Mouse (Mus musculus): ENCODE data around the gene Arl9.
"Not testable (repeated sequence)": the region's sequence is repeated elsewhere in the genome, so short reads cannot be mapped to it uniquely, and the experiment has no call there.

The Arl9 gene

DNA sequence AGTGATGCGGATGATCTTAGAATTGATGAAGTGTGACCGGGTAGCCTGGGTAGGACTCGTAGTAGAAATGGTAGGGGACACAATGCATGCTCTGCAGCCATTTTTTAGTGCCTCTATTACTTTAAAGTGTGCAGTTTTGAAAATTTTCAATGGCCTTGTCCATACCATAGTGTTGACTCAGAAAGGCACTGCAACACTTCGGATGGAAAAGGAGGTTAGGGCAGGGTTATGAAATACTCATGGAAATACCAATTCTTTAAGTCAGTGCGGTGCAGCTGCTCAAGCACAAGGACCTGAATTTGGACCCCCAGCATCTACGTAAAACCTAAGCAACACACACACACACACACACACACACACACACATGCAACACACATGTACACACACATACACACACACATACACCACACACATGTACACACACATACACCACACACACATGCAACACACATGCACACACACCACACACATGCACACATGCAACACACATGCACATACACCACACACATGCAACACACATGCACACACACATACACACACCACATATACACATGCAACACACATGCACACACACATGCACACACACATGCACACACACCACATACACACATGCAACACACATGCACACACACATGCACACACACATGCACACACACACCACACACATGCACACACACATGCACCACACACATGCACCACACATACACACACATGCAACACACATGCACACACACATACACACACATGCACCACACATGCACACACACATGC, at the start of gene Arl9:
Gene Arl9, plus strand, starts transcription at position 5 of the 771 bp plus-strand sequence.
- H3K4me3 ChIP-seq (replicated peaks; ENCODE audit: low read length): no peak within 1 kb of the TSS
- TF ChIP-seq NANOG (IDR thresholded peaks at IDR 0.05; ENCODE audit: borderline replicate concordance, low read length) (no peak), POU5F1 (IDR thresholded peaks at IDR 0.05; ENCODE audit: borderline replicate concordance, low read length) (no peak), CTCF (conservative IDR thresholded peaks at IDR 0.05; ENCODE audit: low read length) (no peak)
- H3K4me1 ChIP-seq (replicated peaks; ENCODE audit: low read depth, low read length): peaks cover 16% of the 10 kb centered on the region
- H3K36me3 ChIP-seq (ENCODE audit: insufficient read depth, low read length): peaks cover 15% of the 10 kb centered on the region
- H3K9me3 ChIP-seq (ENCODE audit: low read length): no peaks in the 10 kb centered on the region
- peaks cover 25% of the 10 kb centered on the region for H3K27me3 ChIP-seq (ENCODE audit: insufficient read depth, low read length)

- H3K4me1 ChIP-seq (replicated peaks; ENCODE audit: low read depth, low read length): peaks cover 76% of the 10 kb centered on the region
- H3K4me3 ChIP-seq (replicated peaks; ENCODE audit: low read length): peak overlapping the region; percentile 98
- no peak for TF ChIP-seq POU5F1 (IDR thresholded peaks at IDR 0.05; ENCODE audit: borderline replicate concordance, low read length)
- TF ChIP-seq CTCF (conservative IDR thresholded peaks at IDR 0.05; ENCODE audit: low read length): no peak
- no peak for TF ChIP-seq NANOG (IDR thresholded peaks at IDR 0.05; ENCODE audit: borderline replicate concordance, low read length)
- H3K36me3 ChIP-seq (ENCODE audit: insufficient read depth, low read length): peaks cover 72% of the 10 kb centered on the region
- no peaks in the 10 kb centered on the region for H3K9me3 ChIP-seq (ENCODE audit: low read length)
- H3K27me3 ChIP-seq (ENCODE audit: insufficient read depth, low read length): no peaks in the 10 kb centered on the region
Measured at GRCm38 (mm10) chr5:76954271-76954900, 49.5 kb upstream of the Arl9 start.

DNA sequence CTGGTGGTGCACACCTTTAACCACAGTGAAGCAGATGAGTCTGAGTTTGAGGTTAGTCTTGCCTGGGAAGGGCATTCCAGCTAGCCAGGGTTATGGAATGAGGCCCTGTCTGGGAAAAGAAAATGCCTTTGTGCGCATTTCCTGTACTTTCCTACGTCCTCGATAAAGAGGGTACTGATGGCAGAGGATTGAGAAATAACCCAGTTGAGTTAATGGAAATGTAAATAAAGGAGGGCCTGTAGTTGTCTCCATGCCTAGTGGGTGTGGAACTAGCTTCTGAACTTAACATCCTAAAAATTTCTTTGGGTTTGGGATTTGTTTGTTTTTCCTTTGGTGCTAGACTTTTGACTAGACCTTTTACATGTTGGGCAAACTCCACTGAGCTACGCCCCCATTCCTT, 48.4 kb upstream of the Arl9 start:
- H3K4me3 ChIP-seq (replicated peaks; ENCODE audit: low read length): peak overlapping the region; percentile 98
- no peaks in the 10 kb centered on the region for H3K27me3 ChIP-seq (ENCODE audit: insufficient read depth, low read length)
- H3K9me3 ChIP-seq (ENCODE audit: low read length): no peaks in the 10 kb centered on the region
- H3K4me1 ChIP-seq (replicated peaks; ENCODE audit: low read depth, low read length): peaks cover 74% of the 10 kb centered on the region
- peaks cover 79% of the 10 kb centered on the region for H3K36me3 ChIP-seq (ENCODE audit: insufficient read depth, low read length)
- TF ChIP-seq POU5F1 (IDR thresholded peaks at IDR 0.05; ENCODE audit: borderline replicate concordance, low read length): no peak
- TF ChIP-seq NANOG (IDR thresholded peaks at IDR 0.05; ENCODE audit: borderline replicate concordance, low read length): no peak
- no peak for TF ChIP-seq CTCF (conservative IDR thresholded peaks at IDR 0.05; ENCODE audit: low read length)

DNA sequence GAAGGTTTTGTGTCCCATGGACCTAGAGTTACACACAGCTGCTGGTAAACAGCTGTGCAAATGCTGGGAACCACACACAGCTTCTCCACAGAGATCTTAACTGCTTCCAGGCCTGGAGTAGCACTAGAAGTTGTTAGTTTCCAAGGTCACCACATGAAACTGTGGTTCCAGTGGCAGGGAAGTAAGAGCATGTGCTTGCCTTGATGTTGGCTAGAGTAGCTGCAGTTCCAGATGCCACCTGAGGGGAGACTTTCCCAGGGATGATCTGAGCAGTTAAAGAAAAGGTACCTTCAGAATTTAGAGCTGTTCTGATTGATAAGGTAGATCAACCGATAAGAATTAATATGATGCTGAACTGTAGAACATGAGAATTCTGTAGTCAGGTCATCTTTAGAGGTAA, 45.9 kb upstream of the Arl9 start:
- no peaks in the 10 kb centered on the region for H3K27me3 ChIP-seq (ENCODE audit: insufficient read depth, low read length)
- H3K36me3 ChIP-seq (ENCODE audit: insufficient read depth, low read length): peaks cover 99% of the 10 kb centered on the region
- peaks cover 68% of the 10 kb centered on the region for H3K4me1 ChIP-seq (replicated peaks; ENCODE audit: low read depth, low read length)
- H3K9me3 ChIP-seq (ENCODE audit: low read length): no peaks in the 10 kb centered on the region
- H3K4me3 ChIP-seq (replicated peaks; ENCODE audit: low read length): no peak overlapping the region
- TF ChIP-seq CTCF (conservative IDR thresholded peaks at IDR 0.05; ENCODE audit: low read length) (peak; percentile 45), NANOG (IDR thresholded peaks at IDR 0.05; ENCODE audit: borderline replicate concordance, low read length) (no peak)

DNA sequence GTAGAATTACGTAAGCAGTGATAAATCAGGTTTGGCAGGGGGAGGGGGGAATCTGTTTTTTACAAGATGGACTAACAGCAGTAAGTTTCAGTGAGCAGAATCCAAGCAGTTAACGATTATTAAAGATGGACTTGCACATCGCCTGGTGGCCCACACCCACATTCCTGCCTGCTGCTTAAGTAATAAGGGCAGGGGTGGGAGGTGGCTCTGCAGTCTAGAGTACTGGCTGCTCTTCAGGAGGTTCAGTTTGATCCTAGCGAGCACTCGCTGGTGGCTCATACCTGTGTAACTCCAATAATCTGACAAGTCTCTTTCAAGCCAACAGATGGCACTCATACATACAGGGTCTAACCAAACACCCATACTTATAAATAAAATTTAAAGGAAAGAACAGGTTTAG, 44.3 kb upstream of the Arl9 start:
- Histone ChIP-seq H3K4me3 (replicated peaks; ENCODE audit: low read length) (no peak overlapping the region), H3K27me3 (ENCODE audit: insufficient read depth, low read length) (no peaks in the 10 kb centered on the region), H3K4me1 (replicated peaks; ENCODE audit: low read depth, low read length) (peaks cover 52% of the 10 kb centered on the region), H3K9me3 (ENCODE audit: low read length) (no peaks in the 10 kb centered on the region), H3K36me3 (ENCODE audit: insufficient read depth, low read length) (peaks cover 99% of the 10 kb centered on the region)
- TF ChIP-seq CTCF (conservative IDR thresholded peaks at IDR 0.05; ENCODE audit: low read length) (no peak), NANOG (IDR thresholded peaks at IDR 0.05; ENCODE audit: borderline replicate concordance, low read length) (no peak), POU5F1 (IDR thresholded peaks at IDR 0.05; ENCODE audit: borderline replicate concordance, low read length) (no peak)

DNA sequence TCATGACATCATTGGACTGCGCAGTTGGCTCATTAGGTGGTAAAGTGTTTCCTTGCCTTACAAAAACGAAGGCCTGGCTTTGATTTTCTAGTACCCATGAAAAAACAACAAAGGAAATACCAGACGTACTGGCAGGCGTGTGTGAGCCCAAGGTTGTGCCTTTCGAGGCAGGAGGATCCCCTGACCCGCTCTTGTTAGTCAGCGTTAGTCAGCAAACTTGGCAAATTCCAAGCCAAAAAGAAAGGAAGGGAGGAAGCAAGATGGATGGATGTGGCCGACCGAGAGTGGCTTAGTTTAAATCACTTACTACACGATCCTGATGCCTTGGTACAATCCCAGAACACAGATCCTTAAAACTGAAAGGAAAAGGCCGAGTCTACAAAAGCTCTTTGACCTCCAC, 41.3 kb upstream of the Arl9 start:
- Histone ChIP-seq H3K27me3 (ENCODE audit: insufficient read depth, low read length) (no peaks in the 10 kb centered on the region), H3K36me3 (ENCODE audit: insufficient read depth, low read length) (peaks cover 99% of the 10 kb centered on the region), H3K4me1 (replicated peaks; ENCODE audit: low read depth, low read length) (peaks cover 22% of the 10 kb centered on the region), H3K4me3 (replicated peaks; ENCODE audit: low read length) (no peak overlapping the region), H3K9me3 (ENCODE audit: low read length) (no peaks in the 10 kb centered on the region)
- no peak for TF ChIP-seq NANOG (IDR thresholded peaks at IDR 0.05; ENCODE audit: borderline replicate concordance, low read length)
- TF ChIP-seq POU5F1 (IDR thresholded peaks at IDR 0.05; ENCODE audit: borderline replicate concordance, low read length): no peak
- no peak for TF ChIP-seq CTCF (conservative IDR thresholded peaks at IDR 0.05; ENCODE audit: low read length)

DNA sequence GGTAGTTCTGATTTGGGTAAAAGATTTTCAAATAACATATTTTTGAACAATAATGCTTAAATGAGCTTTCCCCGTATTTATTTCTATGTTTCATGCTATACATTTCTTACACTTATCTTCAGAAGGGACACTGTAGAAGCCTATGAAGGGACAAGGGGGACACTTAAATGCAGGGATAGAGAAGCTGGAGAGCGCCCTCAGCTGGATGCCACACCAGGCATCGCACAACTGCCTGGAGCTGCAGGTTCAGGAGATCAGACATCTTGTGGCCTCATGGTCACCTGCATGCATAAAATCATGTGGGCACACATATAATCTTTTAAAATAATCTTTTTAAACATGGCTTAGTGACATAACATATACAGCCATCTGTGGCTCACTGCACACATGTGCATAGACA, 39.2 kb upstream of the Arl9 start:
- Histone ChIP-seq H3K4me3 (replicated peaks; ENCODE audit: low read length) (no peak overlapping the region), H3K36me3 (ENCODE audit: insufficient read depth, low read length) (peaks cover 100% of the 10 kb centered on the region), H3K27me3 (ENCODE audit: insufficient read depth, low read length) (no peaks in the 10 kb centered on the region), H3K9me3 (ENCODE audit: low read length) (no peaks in the 10 kb centered on the region), H3K4me1 (replicated peaks; ENCODE audit: low read depth, low read length) (peaks cover 10% of the 10 kb centered on the region)
- TF ChIP-seq POU5F1 (IDR thresholded peaks at IDR 0.05; ENCODE audit: borderline replicate concordance, low read length) (no peak), CTCF (conservative IDR thresholded peaks at IDR 0.05; ENCODE audit: low read length) (no peak), NANOG (IDR thresholded peaks at IDR 0.05; ENCODE audit: borderline replicate concordance, low read length) (no peak)

DNA sequence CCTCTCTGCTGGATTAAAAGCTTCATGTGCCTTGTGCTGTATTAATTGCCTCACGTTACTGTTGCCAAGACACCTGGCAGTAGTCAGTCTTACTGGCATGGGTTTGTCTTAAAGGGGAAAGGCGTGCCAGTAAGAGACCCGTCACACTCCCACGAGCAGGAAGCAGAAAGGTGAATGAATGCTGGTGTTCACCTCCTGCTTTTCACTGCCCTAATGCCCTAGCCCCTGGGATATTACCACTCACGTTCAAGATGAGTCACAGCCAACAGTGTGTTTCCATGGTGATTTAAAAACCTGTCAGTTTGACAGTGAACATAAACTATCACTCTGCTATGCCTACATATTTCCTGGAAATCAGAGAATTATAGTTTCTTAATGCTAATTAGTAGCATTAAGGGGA, 34.6 kb upstream of the Arl9 start:
- Histone ChIP-seq H3K4me3 (replicated peaks; ENCODE audit: low read length) (no peak overlapping the region), H3K9me3 (ENCODE audit: low read length) (no peaks in the 10 kb centered on the region), H3K4me1 (replicated peaks; ENCODE audit: low read depth, low read length) (peaks cover 15% of the 10 kb centered on the region), H3K27me3 (ENCODE audit: insufficient read depth, low read length) (no peaks in the 10 kb centered on the region), H3K36me3 (ENCODE audit: insufficient read depth, low read length) (peaks cover 74% of the 10 kb centered on the region)
- no peak for TF ChIP-seq POU5F1 (IDR thresholded peaks at IDR 0.05; ENCODE audit: borderline replicate concordance, low read length)
- TF ChIP-seq NANOG (IDR thresholded peaks at IDR 0.05; ENCODE audit: borderline replicate concordance, low read length): no peak
- TF ChIP-seq CTCF (conservative IDR thresholded peaks at IDR 0.05; ENCODE audit: low read length): no peak

GRCm38 (mm10) chr5:76971115-76971514, 32.7 kb upstream of the Arl9 start:
- H3K27me3 ChIP-seq (ENCODE audit: insufficient read depth, low read length); H3K4me3 ChIP-seq (replicated peaks; ENCODE audit: low read length); H3K9me3 ChIP-seq (ENCODE audit: low read length): not testable (repeated sequence)
- H3K4me1 ChIP-seq (replicated peaks; ENCODE audit: low read depth, low read length): peaks cover 25% of the 10 kb centered on the region
- peaks cover 56% of the 10 kb centered on the region for H3K36me3 ChIP-seq (ENCODE audit: insufficient read depth, low read length)

All from E14TG2a.4 (cell line).